Mouse (Mus musculus): ENCODE results near the gene Ifnar2.

The Ifnar2 gene

GRCm38 (mm10) chr16:91359531-91359930, 13.1 kb upstream of the Ifnar2 start:
- DNase-seq: no peak

- no peak for DNase-seq
These were observed 12.4 kb upstream of the Ifnar2 start for GRCm38 (mm10) chr16:91360162-91360561.

- no peak for DNase-seq
These were observed 10.6 kb upstream of the Ifnar2 start for GRCm38 (mm10) chr16:91362006-91362405.

GRCm38 (mm10) chr16:91362616-91363272, 9.8 kb upstream of the Ifnar2 start:
- peak; percentile 77 for DNase-seq

- peak; percentile 86 for DNase-seq
These were observed 9.1 kb upstream of the Ifnar2 start for GRCm38 (mm10) chr16:91363483-91363882.

- no peak for DNase-seq
These were observed 6.0 kb upstream of the Ifnar2 start for GRCm38 (mm10) chr16:91366567-91366966.

GRCm38 (mm10) chr16:91367066-91367465, 5.5 kb upstream of the Ifnar2 start:
- DNase-seq: no peak

- DNase-seq: no peak
These were observed 1.1 kb downstream of the Ifnar2 start for GRCm38 (mm10) chr16:91373473-91374252.

- no peak for DNase-seq
These were observed 1.7 kb downstream of the Ifnar2 start for GRCm38 (mm10) chr16:91374253-91374634.

GRCm38 (mm10) chr16:91376701-91377100, 4.1 kb downstream of the Ifnar2 start:
- no peak for DNase-seq

- DNase-seq: no peak
These were observed 5.9 kb downstream of the Ifnar2 start for GRCm38 (mm10) chr16:91378431-91378986.

GRCm38 (mm10) chr16:91378991-91379390, 6.4 kb downstream of the Ifnar2 start:
- no peak for DNase-seq

- DNase-seq: no peak
These were observed 6.8 kb downstream of the Ifnar2 start for GRCm38 (mm10) chr16:91379412-91379811.

- no peak for DNase-seq
These were observed 7.6 kb downstream of the Ifnar2 start for GRCm38 (mm10) chr16:91380151-91380550.

- no peak for DNase-seq
These were observed 9.0 kb downstream of the Ifnar2 start for GRCm38 (mm10) chr16:91381606-91382005.

- DNase-seq: no peak
These were observed 9.7 kb downstream of the Ifnar2 start for GRCm38 (mm10) chr16:91382261-91382790.

- no peak for DNase-seq
These were observed 11.6 kb downstream of the Ifnar2 start for GRCm38 (mm10) chr16:91384221-91384620.

GRCm38 (mm10) chr16:91385621-91386020, 13.0 kb downstream of the Ifnar2 start:
- peak; percentile 78 for DNase-seq

GRCm38 (mm10) chr16:91386419-91387120, 14.0 kb downstream of the Ifnar2 start:
- DNase-seq: no peak

GRCm38 (mm10) chr16:91387121-91387486, 14.5 kb downstream of the Ifnar2 start:
- DNase-seq: no peak

- DNase-seq: no peak
These were observed 17.5 kb downstream of the Ifnar2 start for GRCm38 (mm10) chr16:91390100-91390499.

- DNase-seq: no peak
These were observed 18.8 kb downstream of the Ifnar2 start, which contains the start of gene Gm21970 for GRCm38 (mm10) chr16:91391421-91391820. Gene Gm21970 (plus strand): TSS chr16:91391721.

- DNase-seq: no peak
These were observed 22.3 kb downstream of the Ifnar2 start for GRCm38 (mm10) chr16:91394826-91395410.

Data from kidney, adult 9 months (tissue).